Mouse (Mus musculus): Measurements from ENCODE around the gene Olfr164. TPM values are rescaled to one million over a fixed set of nuclear protein-coding genes. Genes with fewer than 3 reads are reported as not detected.

The Olfr164 gene
- not detected for total RNA-seq (2023)

DNA sequence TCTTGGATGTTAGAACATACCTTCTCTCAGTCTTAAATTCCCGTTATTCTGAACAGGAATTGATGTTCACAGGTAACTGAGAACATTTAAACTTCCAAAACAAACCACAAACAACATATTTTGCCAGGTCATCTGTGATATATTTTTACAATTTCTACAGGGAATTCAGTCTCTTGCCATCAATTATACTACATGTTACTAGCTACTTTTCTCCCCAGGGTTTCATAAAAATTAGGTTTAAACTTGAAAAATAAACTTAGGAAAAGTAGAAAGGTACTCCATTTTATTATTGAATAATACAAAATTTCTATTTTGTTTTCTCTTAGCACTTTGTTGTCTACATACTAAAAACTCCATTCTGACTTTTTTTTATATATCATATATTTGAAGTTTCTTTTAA, at the start of gene Olfr164:
Gene Olfr164 (minus strand): TSS at position 101 of the 400 bp plus-strand sequence.

Other genes with a start within 250 kb of the Olfr164 start
- gene Olfr165, start 109.1 kb upstream of the Olfr164 start, total RNA-seq (2023) = not detected
- gene Olfr166, start 169.6 kb upstream of the Olfr164 start, total RNA-seq (2023) = not detected
- gene Olfr167, start 208.2 kb upstream of the Olfr164 start, total RNA-seq (2023) = not detected
- gene Olfr168, start 221.5 kb upstream of the Olfr164 start, total RNA-seq (2023) = not detected

All from neutrophil, adult 59 days (primary cell).